Mouse (Mus musculus): ENCODE data around the gene Mas1.

The Mas1 gene

DNA sequence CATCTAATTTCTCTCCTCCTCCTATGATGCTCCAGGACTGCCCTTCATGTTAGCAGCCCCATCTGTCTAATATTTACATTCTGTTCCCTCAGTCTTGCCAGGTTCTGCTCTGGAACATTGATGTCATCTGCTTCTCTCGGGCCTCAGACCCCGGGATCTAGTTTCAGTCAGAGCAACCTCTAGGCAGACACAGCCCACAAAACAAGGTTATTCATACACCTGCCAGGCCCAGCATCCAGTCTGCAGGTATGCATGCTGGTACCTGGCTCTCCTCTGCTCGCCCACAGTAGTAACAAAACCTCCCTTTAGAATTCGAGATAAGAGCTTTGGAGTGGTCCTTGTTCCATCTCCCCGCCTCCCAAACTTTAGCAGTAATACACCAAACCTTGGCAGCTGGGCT lies 37.6 kb downstream of the Mas1 start:
- DNase-seq (ENCODE audit: low spot score): no peak

DNA sequence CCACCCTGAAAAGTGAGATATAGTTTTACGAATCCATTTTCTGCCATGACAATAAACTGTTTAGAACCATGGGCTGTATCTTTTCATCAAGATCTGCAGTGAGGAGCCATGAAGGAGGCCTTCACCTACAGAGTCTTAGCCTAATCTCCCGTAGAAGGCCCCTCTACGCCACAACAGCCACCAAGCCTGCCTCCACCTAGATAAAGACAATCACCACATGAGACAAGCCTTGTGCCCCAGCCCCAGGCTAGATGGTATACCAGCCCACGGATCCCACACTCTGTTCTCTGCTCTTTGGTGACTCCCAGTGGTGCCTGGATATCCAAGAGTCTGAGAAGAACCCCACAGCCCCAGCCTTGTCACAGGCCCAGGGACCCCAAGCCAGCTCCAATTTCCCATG lies 52.1 kb downstream of the Mas1 start:
- no peak for DNase-seq (ENCODE audit: low spot score)

DNA sequence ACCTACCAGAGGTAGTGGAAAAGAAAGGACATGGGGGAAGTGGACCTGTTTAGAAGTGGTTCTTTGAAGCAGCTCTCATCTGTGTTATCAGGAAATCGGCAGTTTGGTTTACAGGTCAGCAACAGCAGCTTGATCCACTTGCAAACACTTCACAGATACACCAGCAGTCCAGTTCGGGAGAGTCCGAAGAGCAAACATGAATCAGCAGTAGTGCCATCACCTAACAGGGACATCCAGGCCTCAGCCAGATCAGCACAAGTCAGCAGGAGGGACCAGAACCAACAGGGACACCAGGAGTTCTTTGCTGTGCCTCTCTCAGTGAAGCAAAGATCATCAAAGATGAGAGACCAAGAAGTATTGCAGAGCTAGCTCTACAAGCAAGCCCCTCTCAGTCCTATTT lies 53.4 kb downstream of the Mas1 start:
- DNase-seq (ENCODE audit: low spot score): no peak

- no peak for DNase-seq (ENCODE audit: low spot score)
Observed at GRCm38 (mm10) chr17:12810973-12811303, 57.0 kb downstream of the Mas1 start.

DNA sequence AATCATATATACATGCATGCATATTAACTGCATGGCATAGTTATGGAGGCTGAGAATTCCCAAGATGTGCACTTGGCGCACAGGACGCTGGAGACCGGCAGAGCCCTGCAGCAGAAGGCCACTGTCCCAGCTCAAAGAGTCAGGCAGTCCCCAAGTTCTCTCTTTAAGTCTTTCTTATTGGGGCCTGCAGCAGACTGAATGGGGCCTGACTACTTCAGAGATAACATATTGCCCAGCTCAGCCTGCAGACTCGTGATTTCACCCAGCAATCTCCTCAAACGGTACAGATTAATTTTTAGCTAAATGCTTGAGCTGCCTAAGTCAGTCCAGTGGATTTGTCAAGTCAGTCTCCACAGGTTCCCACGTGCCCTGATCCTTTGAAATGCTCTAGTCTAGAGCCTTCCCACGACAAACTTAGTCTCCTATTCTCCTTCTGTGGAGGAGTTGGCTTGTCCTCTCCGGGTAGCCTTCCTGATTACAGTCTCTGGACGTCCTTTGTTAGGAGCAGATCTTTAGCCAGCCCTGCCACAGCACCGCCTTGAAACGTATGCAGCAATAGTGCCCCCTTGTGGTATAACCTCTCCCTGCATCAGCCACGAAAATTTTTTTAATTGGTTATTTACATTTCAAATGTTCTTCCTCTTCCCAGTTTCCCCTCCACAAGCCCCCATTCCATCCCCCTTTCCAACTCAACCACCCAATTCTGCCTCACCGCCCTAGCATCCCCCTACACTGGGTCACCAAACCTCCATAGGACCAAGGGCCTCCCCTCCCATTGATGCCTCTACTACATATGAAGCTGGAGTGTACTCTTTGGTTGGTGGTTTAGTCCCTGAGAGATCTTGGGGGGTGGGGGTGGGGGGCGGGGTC lies 57.6 kb downstream of the Mas1 start:
- peak; percentile 94 for DNase-seq (ENCODE audit: low spot score)

DNA sequence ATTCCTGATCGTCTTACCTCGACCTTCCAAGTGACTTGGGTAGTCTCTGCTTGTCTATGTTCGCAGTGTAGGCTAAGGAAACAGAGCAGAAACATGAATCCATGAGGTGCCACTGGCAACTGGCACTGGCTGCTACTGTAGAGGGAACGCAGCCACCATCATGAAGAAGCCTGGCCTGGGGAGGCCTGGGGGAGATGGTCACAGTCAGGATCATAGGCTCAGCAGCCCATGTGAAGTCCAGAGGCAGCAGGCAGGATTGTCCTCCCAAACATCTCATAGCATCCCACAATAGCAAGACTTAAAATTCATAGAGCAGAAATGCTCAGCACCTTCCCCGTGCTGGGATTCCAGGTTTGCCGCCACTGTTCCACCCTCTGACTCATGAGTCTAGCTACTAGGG lies 59.1 kb downstream of the Mas1 start:
- no peak for DNase-seq (ENCODE audit: low spot score)

DNA sequence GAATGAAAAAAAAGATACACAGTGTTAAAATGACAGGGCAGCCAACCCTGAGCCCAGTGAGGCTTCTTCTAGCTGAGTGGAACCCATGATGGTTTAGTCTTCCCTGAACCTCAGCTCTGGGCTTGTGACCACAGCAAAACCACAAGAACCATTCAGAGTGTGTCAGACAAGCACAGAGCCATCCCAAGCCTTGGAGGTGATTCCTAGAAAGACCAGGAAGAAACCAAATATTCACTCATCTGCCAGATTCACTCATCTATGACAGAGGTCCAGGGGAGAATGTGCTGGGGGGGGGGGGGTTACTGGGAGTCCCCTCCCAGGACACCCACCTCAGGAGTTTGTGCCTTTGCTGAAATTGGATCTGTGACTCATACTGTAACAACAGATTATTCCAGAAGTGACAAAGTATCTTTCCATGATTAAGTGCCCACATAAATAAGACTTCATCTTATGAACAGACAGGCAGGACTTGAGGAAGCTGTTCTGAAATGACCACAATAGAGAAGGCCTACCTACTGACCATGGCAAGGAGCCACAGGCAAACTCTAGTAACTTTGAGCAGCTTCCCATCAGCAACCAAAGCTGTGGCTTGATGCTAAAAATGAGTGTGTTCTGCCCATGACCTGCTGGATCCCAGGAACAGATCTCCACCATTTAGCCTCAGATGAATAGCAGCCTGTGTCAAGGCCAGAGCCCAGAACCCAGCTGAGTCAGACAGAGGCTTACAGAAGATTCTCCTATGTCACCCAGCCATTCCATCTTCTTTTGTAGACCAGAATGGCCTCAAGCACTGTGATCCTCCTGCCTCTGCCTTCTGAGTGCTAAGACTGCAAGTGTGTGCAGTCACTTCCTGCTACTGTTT lies 63.1 kb downstream of the Mas1 start:
- DNase-seq (ENCODE audit: low spot score): no peak

- peak; percentile 24 for DNase-seq (ENCODE audit: low spot score)
Observed at GRCm38 (mm10) chr17:12801861-12802540, 65.9 kb downstream of the Mas1 start.

DNA sequence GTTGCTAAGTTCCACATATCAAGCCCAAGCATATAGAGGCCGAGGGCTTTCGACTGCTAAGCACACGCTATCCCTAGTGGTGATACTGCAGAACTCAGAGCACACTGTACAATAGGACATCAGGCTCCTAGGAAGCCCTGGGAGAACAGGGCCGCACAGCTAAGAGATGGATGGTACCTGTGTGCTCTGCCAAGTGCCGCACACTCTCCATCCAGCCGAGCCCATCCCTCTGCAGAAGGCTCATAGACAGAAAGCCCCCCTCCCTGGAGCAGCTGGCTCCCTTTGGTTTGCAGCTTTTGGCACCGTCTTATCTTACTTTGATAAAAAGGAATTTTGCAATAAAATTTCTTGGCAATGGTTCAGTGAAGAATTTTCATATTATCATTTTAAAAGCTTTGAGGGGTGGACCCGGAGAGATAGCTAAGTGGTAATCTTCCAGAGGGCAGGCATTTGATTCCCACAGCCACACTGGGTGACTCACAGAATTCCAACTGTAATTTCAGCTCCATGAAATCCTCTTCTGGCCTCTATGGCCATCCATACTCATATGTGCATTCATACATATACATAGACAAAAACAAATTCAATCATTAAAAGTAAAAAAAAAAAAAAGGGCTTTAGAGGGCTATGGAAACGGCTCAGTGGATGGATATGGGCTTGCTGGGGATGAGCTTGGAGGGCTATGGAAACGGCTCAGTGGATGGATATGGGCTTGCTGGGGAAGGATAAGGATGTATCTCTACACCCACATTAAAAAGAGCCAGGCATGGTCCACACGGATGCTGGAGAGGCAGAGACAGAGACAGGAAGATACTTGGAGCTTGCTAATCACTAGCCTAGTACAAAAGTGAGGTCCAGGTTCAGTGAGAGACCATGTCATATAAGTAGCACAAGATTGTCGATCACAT lies 68.3 kb downstream of the Mas1 start:
- no peak for DNase-seq (ENCODE audit: low spot score)

DNA sequence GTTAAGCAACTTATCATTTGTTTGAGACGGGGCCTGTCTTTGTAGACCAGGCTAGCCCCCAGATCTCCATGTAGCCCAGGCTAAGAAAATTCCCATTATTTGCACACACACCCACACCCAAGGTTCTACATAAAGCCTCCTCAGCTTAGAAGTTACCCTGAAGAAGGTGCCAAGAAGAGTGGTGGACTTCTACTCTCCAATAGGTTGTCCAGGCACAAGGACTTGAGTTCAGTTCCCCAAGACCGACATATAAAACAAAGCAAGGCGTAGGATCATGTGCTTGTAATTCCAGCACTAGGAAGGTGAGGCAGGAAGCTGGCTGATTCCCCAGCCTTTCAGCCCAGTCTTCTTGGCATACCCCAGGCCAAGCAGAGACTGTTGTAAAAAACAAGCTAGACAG lies 69.4 kb downstream of the Mas1 start:
- DNase-seq (ENCODE audit: low spot score): no peak

- no peak for DNase-seq (ENCODE audit: low spot score)
Observed at GRCm38 (mm10) chr17:12797427-12798029, 70.4 kb downstream of the Mas1 start.

GRCm38 (mm10) chr17:12796633-12797032 lies 71.3 kb downstream of the Mas1 start:
- no peak for DNase-seq (ENCODE audit: low spot score)

GRCm38 (mm10) chr17:12793660-12794406 lies 74.1 kb downstream of the Mas1 start:
- no peak for DNase-seq (ENCODE audit: low spot score)

- DNase-seq (ENCODE audit: low spot score): no peak
Observed at GRCm38 (mm10) chr17:12792422-12793206, 75.3 kb downstream of the Mas1 start.

DNA sequence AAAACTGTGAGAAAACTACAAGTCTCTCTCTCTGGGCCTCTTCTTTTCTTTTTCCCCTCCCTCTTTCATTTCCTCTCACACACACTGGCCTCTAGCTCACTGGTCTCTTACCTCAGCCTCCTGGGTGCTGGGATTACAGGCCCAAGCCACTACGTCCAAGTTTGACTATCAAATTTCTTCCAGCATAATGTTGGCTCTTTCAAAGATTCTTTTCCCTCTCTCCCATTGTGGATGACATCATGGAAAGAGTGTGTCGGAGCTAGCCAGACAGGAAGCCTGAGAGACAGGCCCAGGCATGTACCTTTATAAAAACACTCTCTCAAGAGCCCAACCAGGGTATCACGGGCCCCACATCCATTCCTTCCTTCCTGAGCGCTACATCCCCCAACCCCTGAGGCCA lies 76.5 kb downstream of the Mas1 start:
- peak; percentile 69 for DNase-seq (ENCODE audit: low spot score)

- DNase-seq (ENCODE audit: low spot score): no peak
Observed at GRCm38 (mm10) chr17:12791079-12791406, 76.9 kb downstream of the Mas1 start.

Data from embryo, embryonic 10.5 days (tissue).